ENCODE assay signal across 10 mouse cellular contexts in genomic region chr6:149187371-149187770, GRCm38 (mm10). TPM values are rescaled to one million over a fixed set of nuclear protein-coding genes. Genes with fewer than 3 reads are reported as not detected.
DNase-seq lines count a peak whose midpoint lies in the region; ATAC-seq and TF ChIP-seq lines count a peak whose summit lies in the region.
"Had no signal": no experiment of that assay in that cellular context is flagged by ENCODE, and none has a peak within 500 bp of the region (broad histone marks: within the 10 kb centered on the region; RNA-seq: fewer than 3 reads in every experiment).

No protein-coding gene starts in this region.

- peak overlapping the region; percentile 92 for H3K4me3 ChIP-seq in gastrocnemius, adult 2 months
- peak overlapping the region; percentile 85 for H3K4me3 ChIP-seq in C2C12 (ENCODE audit: insufficient read depth, poor library complexity, severe bottlenecking)
- H3K4me3 ChIP-seq in forebrain, embryonic 16.5 days (replicated peaks; ENCODE audit: low read length), result peak overlapping the region; percentile 91
- peak overlapping the region in 1 of 2 experiments; percentile 90; a peak in 2 of 4 replicates for H3K4me3 ChIP-seq in liver, embryonic 14.5 days (ENCODE audit: insufficient read depth in 1 of 2, low read depth in 2 of 2, low read length in 2 of 2)

- H3K9me3 ChIP-seq in forebrain, embryonic 16.5 days (ENCODE audit: control insufficient read depth, low read length), result no peaks in the 10 kb centered on the region
- no peaks in the 10 kb centered on the region for H3K9me3 ChIP-seq in liver, embryonic 14.5 days (ENCODE audit: control insufficient read depth, low read length)

- H3K4me1 ChIP-seq in forebrain, embryonic 16.5 days (replicated peaks; ENCODE audit: control insufficient read depth, insufficient read depth, low read length), result peaks cover 12% of the 10 kb centered on the region
- H3K4me1 ChIP-seq in liver, embryonic 14.5 days (replicated peaks; ENCODE audit: control insufficient read depth in 2 of 2, insufficient read depth in 2 of 2, low read length in 1 of 2), result peaks cover 18 to 20% of the 10 kb centered on the region in 2 experiments

- TF ChIP-seq EP300 in liver, embryonic 14.5 days (IDR thresholded peaks at IDR 0.05; ENCODE audit: low read depth), result no peak

- H3K27me3 ChIP-seq in C2C12 (ENCODE audit: control insufficient read depth, insufficient read depth, insufficient read length), result no peaks in the 10 kb centered on the region
- H3K27me3 ChIP-seq in forebrain, embryonic 16.5 days (replicated peaks; ENCODE audit: control insufficient read depth, insufficient read depth, low read length), result no peaks in the 10 kb centered on the region
- no peaks in the 10 kb centered on the region for H3K27me3 ChIP-seq in liver, embryonic 14.5 days (ENCODE audit: control insufficient read depth, insufficient read depth, low read length)

- no peak overlapping the region for H3ac ChIP-seq in C2C12 (ENCODE audit: control insufficient read depth, insufficient read length, low read depth)

- H3K27ac ChIP-seq in gastrocnemius, adult 2 months, result peak overlapping the region; percentile 92; the same call in 1 of the 2 replicates
- no peak overlapping the region for H3K27ac ChIP-seq in forebrain, embryonic 16.5 days (ENCODE audit: low read length)
- no peak overlapping the region for H3K27ac ChIP-seq in liver, embryonic 14.5 days

- peaks cover 44% of the 10 kb centered on the region for H3K79me3 ChIP-seq in C2C12 (ENCODE audit: low read depth)

- DNase-seq in gastrocnemius, adult 2 months, result no peak
- DNase-seq in gastrocnemius, adult 8-10 months (ENCODE audit: low spot score in 2 of 2), result no peak
- no peak for DNase-seq in liver, embryonic 14.5 days (ENCODE audit: low read depth in 3 of 3, low spot score in 3 of 3)
- no peak for DNase-seq in thymus, postnatal 36 days
- DNase-seq in ovary, postnatal 14 days (ENCODE audit: low spot score), result no peak
- DNase-seq: layer of hippocampus, postnatal 36 days had no signal

- peaks cover 23% of the 10 kb centered on the region for H3K36me3 ChIP-seq in C2C12 (ENCODE audit: control insufficient read depth, insufficient read depth)
- peaks cover 5% of the 10 kb centered on the region for H3K36me3 ChIP-seq in forebrain, embryonic 16.5 days (ENCODE audit: control insufficient read depth, insufficient read depth)
- H3K36me3 ChIP-seq in liver, embryonic 14.5 days (replicated peaks; ENCODE audit: control insufficient read depth, insufficient read depth, low read depth), result 0 out of 2 replicates have a peak, but pooled peaks cover 2% of the 10 kb centered on the region

- H3K79me2 ChIP-seq in C2C12 (ENCODE audit: control insufficient read depth, insufficient read depth), result peaks cover 53% of the 10 kb centered on the region

- WGBS in forebrain, embryonic 16.5 days, result 64% methylated on average over 1 of the region's 1 CpGs
- 26% methylated on average over 1 of the region's 1 CpGs for WGBS in liver, embryonic 14.5 days (ENCODE audit: insufficient replicate concordance)

- no peak for TF ChIP-seq CTCF in gastrocnemius, adult 2 months (IDR thresholded peaks at IDR 0.05)
- TF ChIP-seq CTCF in C2C12 (IDR thresholded peaks at IDR 0.05; ENCODE audit: control insufficient read depth, insufficient read depth, insufficient read length), result no peak
- no peak for TF ChIP-seq CTCF in liver, embryonic 14.5 days (IDR thresholded peaks at IDR 0.05; ENCODE audit: low read depth)

- ATAC-seq in forebrain, embryonic 16.5 days, result no peak
- ATAC-seq in liver, embryonic 14.5 days (ENCODE audit: insufficient read depth), result no peak
- ATAC-seq in CD4-positive, CD25-positive, alpha-beta regulatory T cell, adult 4 months, result no peak

- 0 out of 2 replicates have a peak overlapping the region, but pooled peaks have one; percentile 18 for H3K9ac ChIP-seq in forebrain, embryonic 16.5 days (replicated peaks; ENCODE audit: low read depth, low read length)
- H3K9ac ChIP-seq in liver, embryonic 14.5 days (replicated peaks), result no peak overlapping the region

- peak overlapping the region; percentile 76 for H3K4me2 ChIP-seq in forebrain, embryonic 16.5 days (ENCODE audit: low read length)
- peak overlapping the region; percentile 85 for H3K4me2 ChIP-seq in liver, embryonic 14.5 days (ENCODE audit: low read depth)

- intact Hi-C loops in gastrocnemius, adult 2 months (cut with DNase I), result loop anchor here (5.0 to 10.0 kb wide), 3 partner anchors 45 to 973 kb away; partner anchors contain the start of gene Ergic2

TF ChIP-seq in C2C12, 6 proteins besides CTCF, POLR2A, EP300 and RAD21:
- no peak for TF ChIP-seq MYOG (IDR thresholded peaks at IDR 0.05; ENCODE audit: control insufficient read depth, extremely low read depth, insufficient read length)
- TF ChIP-seq MAX (IDR thresholded peaks at IDR 0.05), result no peak
- TF ChIP-seq MYOD1 (IDR thresholded peaks at IDR 0.05; ENCODE audit: control insufficient read depth, insufficient read length, low read depth), result no peak
- TF ChIP-seq FOSL1 (IDR thresholded peaks at IDR 0.05; ENCODE audit: insufficient read depth, low read length, poor library complexity, severe bottlenecking), result no peak
- no peak for TF ChIP-seq USF1 (IDR thresholded peaks at IDR 0.05; ENCODE audit: low read depth)
- TF ChIP-seq CEBPB (IDR thresholded peaks at IDR 0.05; ENCODE audit: low read depth), result no peak

RNA-seq across cellular contexts. Expression of gene Amn1, which starts 1.1 kb away (rescaled TPM):
- 10 to 100 TPM; 12.5 to 16.2 TPM for total RNA-seq in gastrocnemius, adult 2 months (2021)
- total RNA-seq in gastrocnemius, adult 8-10 months (2022), result 10 to 100 TPM; 16.0 to 20.6 (median 17.8) TPM
- polyA plus RNA-seq in C2C12 (2012; fragmentation: generic; extraction: Trizol), result 7.8 TPM
- 100 and 108 TPM in 2 replicates for polyA plus RNA-seq in forebrain, embryonic 16.5 days (2015; fragmentation: Nextera tagmentation; extraction: Ambion mirVana)
- 2.9 and 3.1 TPM in 2 replicates for polyA plus RNA-seq in liver, embryonic 14.5 days (2012; rRNA removed)
- polyA plus RNA-seq in liver, embryonic 14.5 days (2014; fragmentation: Nextera tagmentation; extraction: Ambion mirVana), result 4.0 and 5.2 TPM in 2 replicates
- polyA plus RNA-seq in CD4-positive, CD25-positive, alpha-beta regulatory T cell, adult 4 months (2017; shearing (Covaris generic)), result 10 to 100 TPM; 22.2 to 26.2 TPM

RNA-seq across cellular contexts. Expression of gene Etfbkmt, which starts 47.7 kb away (rescaled TPM):
- 10 to 100 TPM; 13.7 to 14.8 TPM for total RNA-seq in gastrocnemius, adult 2 months (2021)
- 10 to 100 TPM; 10.8 to 17.7 (median 12.8) TPM for total RNA-seq in gastrocnemius, adult 8-10 months (2022)
- 2.2 TPM for polyA plus RNA-seq in C2C12 (2012; fragmentation: generic; extraction: Trizol)
- polyA plus RNA-seq in forebrain, embryonic 16.5 days (2015; fragmentation: Nextera tagmentation; extraction: Ambion mirVana), result 7.4 and 7.8 TPM in 2 replicates
- 6.0 and 7.8 TPM in 2 replicates for polyA plus RNA-seq in liver, embryonic 14.5 days (2012; rRNA removed)
- 10.7 and 11.6 TPM in 2 replicates for polyA plus RNA-seq in liver, embryonic 14.5 days (2014; fragmentation: Nextera tagmentation; extraction: Ambion mirVana)
- polyA plus RNA-seq in CD4-positive, CD25-positive, alpha-beta regulatory T cell, adult 4 months (2017; shearing (Covaris generic)), result 100 to 1,000 TPM; 101 to 109 TPM

RNA-seq across cellular contexts. Expression of gene Gm10203, which starts 57.4 kb away (rescaled TPM):
- total RNA-seq in gastrocnemius, adult 2 months (2021), result not detected
- total RNA-seq in gastrocnemius, adult 8-10 months (2022), result not detected
- polyA plus RNA-seq in C2C12 (2012; fragmentation: generic; extraction: Trizol), result not detected
- not detected in 2 replicates for polyA plus RNA-seq in forebrain, embryonic 16.5 days (2015; fragmentation: Nextera tagmentation; extraction: Ambion mirVana)
- polyA plus RNA-seq in liver, embryonic 14.5 days (2012; rRNA removed), result not detected in 2 replicates
- polyA plus RNA-seq in liver, embryonic 14.5 days (2014; fragmentation: Nextera tagmentation; extraction: Ambion mirVana), result not detected in 2 replicates
- not detected for polyA plus RNA-seq in CD4-positive, CD25-positive, alpha-beta regulatory T cell, adult 4 months (2017; shearing (Covaris generic))
- total RNA-seq: layer of hippocampus, postnatal 36 days had no signal
- polyA plus RNA-seq: spleen, adult 2 months had no signal

Comparison
In these comparisons a context has a peak if more than half of its experiments do, and no peak if none do; other contexts are left out.
1. RNA of gene Etfbkmt, which starts 47.7 kb away (polyA plus RNA-seq): 101 to 109 TPM in CD4-positive, CD25-positive, alpha-beta regulatory T cell, adult 4 months; 6.0 to 11.6 TPM in liver, embryonic 14.5 days, 7.4 to 7.8 TPM in forebrain, embryonic 16.5 days and 2.2 TPM in C2C12 (single experiment); every median in the first group is over 4 times any median in the second.